Comparison of ENCODE assay signal across 8 mouse cellular contexts in the genomic region with DNA sequence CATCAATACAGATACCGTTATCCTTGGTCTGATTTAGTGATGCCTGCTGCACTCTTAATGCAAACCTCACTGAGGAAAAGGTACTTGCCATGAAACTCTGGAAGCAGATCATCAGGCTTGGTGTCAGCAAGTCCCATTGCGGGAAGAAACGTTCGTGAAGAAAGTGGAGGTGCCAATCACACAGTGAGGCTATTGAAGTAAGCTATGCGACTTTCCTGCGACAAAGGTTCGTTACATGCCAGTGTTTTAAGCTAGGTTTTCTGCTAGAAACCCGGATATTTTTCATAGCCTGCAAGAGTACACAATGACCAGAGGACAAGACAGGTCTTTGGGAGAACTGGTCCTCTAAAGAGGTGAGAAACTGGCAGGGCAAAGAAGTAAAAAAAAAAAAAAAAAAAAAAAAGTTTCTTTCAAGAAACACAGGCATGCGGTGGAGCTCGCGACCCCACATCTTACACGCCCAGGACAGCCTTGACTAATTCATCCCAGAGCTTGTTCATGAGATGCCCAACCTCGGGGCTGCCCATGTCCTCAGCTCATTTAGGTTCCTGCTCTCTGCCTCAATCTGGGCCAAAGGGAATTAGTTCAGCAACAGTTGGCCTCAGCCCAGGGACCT. TPM values are rescaled to one million over a fixed set of nuclear protein-coding genes. Genes with fewer than 3 reads are reported as not detected.
DNase-seq lines count a peak whose midpoint lies in the region; ATAC-seq and TF ChIP-seq lines count a peak whose summit lies in the region.

No protein-coding gene starts in this region.

- DNase-seq in heart, adult 11 months, result peak; percentile 79
- no peak for DNase-seq in heart, postnatal 10 days
- no peak for DNase-seq in ES-E14 (ENCODE audit: low read depth, low spot score)
- no peak for DNase-seq in liver, embryonic 11.5 days (ENCODE audit: low spot score)
- no peak for DNase-seq in layer of hippocampus, postnatal 25 days (ENCODE audit: extremely low spot score in 1 of 2, low spot score in 1 of 2)
- no peak for DNase-seq in right cerebral cortex, postnatal 36 days (ENCODE audit: low spot score in 2 of 2)

- WGBS in forebrain, embryonic 12.5 days, result 4% methylated on average over 13 of the region's 13 CpGs
- 11% methylated on average over 13 of the region's 13 CpGs for WGBS in liver, embryonic 11.5 days
- 5% methylated on average over 13 of the region's 13 CpGs for WGBS in stomach, embryonic 14.5 days

- H3K27ac ChIP-seq in ES-E14 (ENCODE audit: insufficient read depth, low read depth, low read length, poor library complexity, severe bottlenecking), result no peak overlapping the region; the same call in 1 of the 2 replicates
- H3K27ac ChIP-seq in forebrain, embryonic 12.5 days, result peak overlapping the region; percentile 85
- H3K27ac ChIP-seq in liver, embryonic 11.5 days (ENCODE audit: low read depth, low read length), result peak overlapping the region; percentile 35
- peak overlapping the region; percentile 86; the same call in 1 of the 2 replicates for H3K27ac ChIP-seq in stomach, embryonic 14.5 days (ENCODE audit: low read length)

- no peaks in the 10 kb centered on the region for H3K27me3 ChIP-seq in forebrain, embryonic 12.5 days
- H3K27me3 ChIP-seq in liver, embryonic 11.5 days (replicated peaks; ENCODE audit: control insufficient read depth, insufficient read depth, low read length), result no peaks in the 10 kb centered on the region
- no peaks in the 10 kb centered on the region for H3K27me3 ChIP-seq in stomach, embryonic 14.5 days (ENCODE audit: control insufficient read depth, insufficient read depth, low read length)

- H3K4me2 ChIP-seq in forebrain, embryonic 12.5 days, result peak overlapping the region; percentile 89
- H3K4me2 ChIP-seq in liver, embryonic 11.5 days, result peak overlapping the region; percentile 90
- H3K4me2 ChIP-seq in stomach, embryonic 14.5 days (replicated peaks; ENCODE audit: low read depth, low read length), result peak overlapping the region; percentile 66

- peaks cover 2 to 3% of the 10 kb centered on the region in 2 experiments; a peak in 2 of 4 replicates for H3K4me1 ChIP-seq in ES-E14 (ENCODE audit: control insufficient read depth in 2 of 2, insufficient read depth in 2 of 2, low read length in 2 of 2, poor library complexity in 1 of 2)
- peaks cover 15% of the 10 kb centered on the region for H3K4me1 ChIP-seq in forebrain, embryonic 12.5 days
- H3K4me1 ChIP-seq in liver, embryonic 11.5 days (replicated peaks; ENCODE audit: control insufficient read depth, insufficient read depth, low read length), result peaks cover 14% of the 10 kb centered on the region
- H3K4me1 ChIP-seq in stomach, embryonic 14.5 days (ENCODE audit: control insufficient read depth, insufficient read depth, low read length), result peaks cover 13% of the 10 kb centered on the region; the same call in 1 of the 2 replicates

- H3K9ac ChIP-seq in ES-E14 (ENCODE audit: insufficient read depth, low read depth, low read length, poor library complexity, severe bottlenecking), result peak overlapping the region; percentile 67
- peak overlapping the region; percentile 90 for H3K9ac ChIP-seq in forebrain, embryonic 12.5 days
- H3K9ac ChIP-seq in liver, embryonic 11.5 days (ENCODE audit: low read depth, low read length), result peak overlapping the region; percentile 77
- H3K9ac ChIP-seq in stomach, embryonic 14.5 days (replicated peaks; ENCODE audit: low read depth, low read length), result peak overlapping the region; percentile 42

- H3K36me3 ChIP-seq in ES-E14 (ENCODE audit: control insufficient read depth, insufficient read depth, low read length, poor library complexity, severe bottlenecking), result no peaks in the 10 kb centered on the region
- no peaks in the 10 kb centered on the region for H3K36me3 ChIP-seq in forebrain, embryonic 12.5 days (replicated peaks)
- H3K36me3 ChIP-seq in liver, embryonic 11.5 days (ENCODE audit: control insufficient read depth, insufficient read depth, low read length), result 0 out of 2 replicates have a peak, but pooled peaks cover 2% of the 10 kb centered on the region
- H3K36me3 ChIP-seq in stomach, embryonic 14.5 days (ENCODE audit: control insufficient read depth, insufficient read depth, low read length), result 0 out of 2 replicates have a peak, but pooled peaks cover 1% of the 10 kb centered on the region

- in situ Hi-C loops in ES-E14 (cut with MboI; ENCODE audit: low sequenced_read_pairs in 2 of 2, unreplicated experiment in 2 of 2), result no loop called here

- peak overlapping the region; percentile 87 to 100 for H3K4me3 ChIP-seq in ES-E14 (ENCODE audit: insufficient read depth in 1 of 2, low read depth in 1 of 2, low read length in 2 of 2, poor library complexity in 1 of 2, severe bottlenecking in 1 of 2)
- H3K4me3 ChIP-seq in forebrain, embryonic 12.5 days (replicated peaks), result peak overlapping the region; percentile 89
- peak overlapping the region; percentile 93 for H3K4me3 ChIP-seq in liver, embryonic 11.5 days (ENCODE audit: low read depth, low read length)
- H3K4me3 ChIP-seq in stomach, embryonic 14.5 days (ENCODE audit: low read depth, low read length), result peak overlapping the region; percentile 92

- ATAC-seq in forebrain, embryonic 12.5 days (ENCODE audit: low FRiP score), result peak; percentile 91
- peak; percentile 85 for ATAC-seq in liver, embryonic 11.5 days (replicated peaks; ENCODE audit: low FRiP score)
- peak; percentile 83 for ATAC-seq in stomach, embryonic 14.5 days (ENCODE audit: insufficient number of reproducible peaks, insufficient read depth, low FRiP score, low read depth)

- no peaks in the 10 kb centered on the region for H3K9me3 ChIP-seq in ES-E14 (ENCODE audit: control insufficient read depth, insufficient read depth, low read depth, low read length)
- no peaks in the 10 kb centered on the region for H3K9me3 ChIP-seq in forebrain, embryonic 12.5 days
- no peaks in the 10 kb centered on the region for H3K9me3 ChIP-seq in liver, embryonic 11.5 days (ENCODE audit: control insufficient read depth, low read length)
- H3K9me3 ChIP-seq in stomach, embryonic 14.5 days (ENCODE audit: control insufficient read depth, low read depth, low read length), result no peaks in the 10 kb centered on the region

- intact Hi-C loops in heart, postnatal 10 days (cut with DNase I), result loop anchor here (2.0 kb wide), 1 partner anchor 149 kb away; no protein-coding TSS in a partner anchor

TF ChIP-seq in ES-E14, 5 proteins besides CTCF, POLR2A, EP300 and RAD21:
- TF ChIP-seq MAFK (IDR thresholded peaks at IDR 0.05; ENCODE audit: insufficient read depth, low read depth, low read length) (no peak), CHD2 (IDR thresholded peaks at IDR 0.05; ENCODE audit: low read depth, low read length) (no peak), ZC3H11A (IDR thresholded peaks at IDR 0.05; ENCODE audit: borderline replicate concordance, low read depth, low read length) (no peak), ZNF384 (IDR thresholded peaks at IDR 0.05; ENCODE audit: low read depth, low read length) (no peak), HCFC1 (IDR thresholded peaks at IDR 0.05; ENCODE audit: borderline replicate concordance, insufficient read depth, low read length) (no peak)

RNA-seq across cellular contexts. Expression of gene Dynlrb1, which starts 0.5 kb away (rescaled TPM):
- total RNA-seq in heart, postnatal 10 days (2021), result 100 to 1,000 TPM; 201 to 224 TPM
- 93.0 and 139 TPM in 2 replicates for total RNA-seq in ES-E14 (2012; rRNA removed)
- 447 and 470 TPM in 2 replicates for polyA plus RNA-seq in forebrain, embryonic 12.5 days (2016; fragmentation: Nextera tagmentation; extraction: Ambion mirVana)
- 272 and 289 TPM in 2 replicates for polyA plus RNA-seq in liver, embryonic 11.5 days (2014; fragmentation: Nextera tagmentation; extraction: Ambion mirVana)
- polyA plus RNA-seq in stomach, embryonic 14.5 days (2014; fragmentation: Nextera tagmentation; extraction: Ambion mirVana), result 417 and 449 TPM in 2 replicates
- 100 to 1,000 TPM; 321 to 331 TPM for total RNA-seq in layer of hippocampus, postnatal 25 days (2021)

RNA-seq across cellular contexts. Expression of gene Map1lc3a, which starts 40.2 kb away (rescaled TPM):
- 100 to 1,000 TPM; 594 to 650 TPM for total RNA-seq in heart, postnatal 10 days (2021)
- total RNA-seq in ES-E14 (2012; rRNA removed), result 32.8 and 38.4 TPM in 2 replicates
- polyA plus RNA-seq in forebrain, embryonic 12.5 days (2016; fragmentation: Nextera tagmentation; extraction: Ambion mirVana), result 140 and 158 TPM in 2 replicates
- 43.5 and 45.6 TPM in 2 replicates for polyA plus RNA-seq in liver, embryonic 11.5 days (2014; fragmentation: Nextera tagmentation; extraction: Ambion mirVana)
- 211 and 225 TPM in 2 replicates for polyA plus RNA-seq in stomach, embryonic 14.5 days (2014; fragmentation: Nextera tagmentation; extraction: Ambion mirVana)
- total RNA-seq in layer of hippocampus, postnatal 25 days (2021), result 100 to 1,000 TPM; 252 to 300 TPM
